Mouse (Mus musculus): ENCODE measurements at regions not wholly inside any gene's neighbourhood (a gene's known extent, or its start where the extent isn't known, plus 50 kb on each side); places are given as distances from the start of the nearest gene placed in this dataset.
A peak's percentile ranks its signal among the peaks of the same experiment; 100 is the strongest.
"Not testable (repeated sequence)": the region's sequence is repeated elsewhere in the genome, so short reads cannot be mapped to it uniquely, and the experiment has no call there.

- DNase-seq, result no peak
Measured at GRCm38 (mm10) chr17:55036142-55036541, 409.0 kb upstream of the St6gal2 start.

- DNase-seq, result not testable (repeated sequence)
Measured at GRCm38 (mm10) chr17:55040216-55040615, 405.0 kb upstream of the St6gal2 start.

- DNase-seq, result no peak
Measured at GRCm38 (mm10) chr17:55068420-55068819, 376.8 kb upstream of the St6gal2 start.

GRCm38 (mm10) chr17:55083357-55084099, 361.7 kb upstream of the St6gal2 start:
- DNase-seq, result peak in 1 of 2 experiments; percentile 7

GRCm38 (mm10) chr17:55090661-55091252, 354.4 kb upstream of the St6gal2 start:
- DNase-seq, result no peak

- DNase-seq, result no peak
Measured at GRCm38 (mm10) chr17:55103470-55103869, 341.7 kb upstream of the St6gal2 start.

GRCm38 (mm10) chr17:55124846-55125245, 320.3 kb upstream of the St6gal2 start:
- no peak for DNase-seq

- DNase-seq, result not testable (repeated sequence)
Measured at GRCm38 (mm10) chr17:55130100-55130499, 315.1 kb upstream of the St6gal2 start.

Data from cerebellum, postnatal 25 days (tissue).